Mouse (Mus musculus): ENCODE measurements around the gene Tmem204. TPM values are rescaled to one million over a fixed set of nuclear protein-coding genes. Genes with fewer than 3 reads are reported as not detected.
"Not testable (repeated sequence)": the region's sequence is repeated elsewhere in the genome, so short reads cannot be mapped to it uniquely, and the experiment has no call there.

The Tmem204 gene
- 10.8 and 11.5 TPM in 2 replicates for polyA plus RNA-seq (2015; fragmentation: Nextera tagmentation; extraction: Ambion mirVana)

- H3K4me2 ChIP-seq = no peak within 1 kb of the TSS
- no peaks in the 10 kb centered on the region for H3K9me3 ChIP-seq
- H3K27me3 ChIP-seq = no peaks in the 10 kb centered on the region
- H3K36me3 ChIP-seq = peaks cover 30% of the 10 kb centered on the region
- peak within 1 kb of the TSS; percentile 40; the same call in 1 of the 2 replicates for H3K27ac ChIP-seq
- no peak for ATAC-seq (ENCODE audit: low FRiP score)
- no peak within 1 kb of the TSS for H3K4me3 ChIP-seq
- H3K4me1 ChIP-seq (replicated peaks) = peaks cover 7% of the 10 kb centered on the region
- WGBS = 63% methylated on average over 7 of the region's 7 CpGs
- no peak within 1 kb of the TSS for H3K9ac ChIP-seq
Observed at GRCm38 (mm10) chr17:25083444-25083931, at the start of gene Tmem204. TSS of gene Tmem204 (minus strand) at chr17:25083591.

DNA sequence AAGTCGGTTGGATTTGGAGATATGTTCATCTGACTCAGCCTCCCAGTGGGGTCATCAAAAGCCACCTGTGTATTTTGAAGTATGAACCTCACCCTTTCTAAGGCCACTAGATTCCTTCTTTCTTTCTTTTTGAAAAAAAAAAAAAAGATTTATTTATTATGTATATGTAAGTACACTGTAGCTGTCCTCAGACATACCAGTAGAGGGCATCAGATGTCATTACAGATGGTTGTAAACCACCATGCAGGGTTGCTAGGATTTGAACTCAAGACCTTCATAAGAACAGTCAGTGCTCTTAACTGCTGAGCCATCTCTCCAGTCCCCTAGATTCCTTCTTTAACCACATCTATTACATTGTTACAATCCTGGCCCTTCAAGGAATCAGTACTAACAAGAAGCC lies 46.7 kb upstream of the Tmem204 start:
- peaks cover 12% of the 10 kb centered on the region for H3K4me1 ChIP-seq (replicated peaks)
- H3K36me3 ChIP-seq = no peaks in the 10 kb centered on the region
- WGBS = 94% methylated on average over 1 of the region's 1 CpGs
- ATAC-seq (ENCODE audit: low FRiP score) = no peak
- no peak overlapping the region for H3K4me2 ChIP-seq
- H3K27me3 ChIP-seq = no peaks in the 10 kb centered on the region
- no peak overlapping the region for H3K9ac ChIP-seq
- H3K4me3 ChIP-seq = no peak overlapping the region
- H3K27ac ChIP-seq = no peak overlapping the region
- H3K9me3 ChIP-seq = no peaks in the 10 kb centered on the region

DNA sequence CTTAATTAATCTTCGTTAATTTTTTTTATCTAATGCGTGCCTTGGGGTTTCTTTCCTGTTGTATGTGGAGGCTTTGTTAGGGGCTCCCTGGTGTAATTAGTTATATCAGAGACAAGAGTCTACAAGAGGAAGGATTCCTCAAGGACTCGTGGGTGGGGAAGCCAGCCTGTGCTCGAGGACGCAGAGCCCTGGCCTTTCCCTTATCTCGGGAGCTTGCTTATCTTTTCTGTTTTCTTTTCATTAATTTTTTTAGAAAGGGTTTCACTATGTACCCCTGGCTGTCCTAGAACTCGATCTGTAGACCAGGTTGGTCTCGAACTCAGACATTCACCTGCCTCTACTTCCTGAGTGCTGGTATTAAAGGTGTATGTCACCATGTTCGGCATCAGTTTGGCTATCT lies 44.3 kb upstream of the Tmem204 start:
- Histone ChIP-seq H3K4me3 (no peak overlapping the region), H3K9me3 (no peaks in the 10 kb centered on the region), H3K36me3 (no peaks in the 10 kb centered on the region), H3K9ac (no peak overlapping the region), H3K27ac (no peak overlapping the region), H3K27me3 (peaks cover 8% of the 10 kb centered on the region; the same call in 1 of the 2 replicates), H3K4me1 (replicated peaks) (no peaks in the 10 kb centered on the region), H3K4me2 (no peak overlapping the region)
- no peak for ATAC-seq (ENCODE audit: low FRiP score)
- 80% methylated on average over 9 of the region's 9 CpGs for WGBS

DNA sequence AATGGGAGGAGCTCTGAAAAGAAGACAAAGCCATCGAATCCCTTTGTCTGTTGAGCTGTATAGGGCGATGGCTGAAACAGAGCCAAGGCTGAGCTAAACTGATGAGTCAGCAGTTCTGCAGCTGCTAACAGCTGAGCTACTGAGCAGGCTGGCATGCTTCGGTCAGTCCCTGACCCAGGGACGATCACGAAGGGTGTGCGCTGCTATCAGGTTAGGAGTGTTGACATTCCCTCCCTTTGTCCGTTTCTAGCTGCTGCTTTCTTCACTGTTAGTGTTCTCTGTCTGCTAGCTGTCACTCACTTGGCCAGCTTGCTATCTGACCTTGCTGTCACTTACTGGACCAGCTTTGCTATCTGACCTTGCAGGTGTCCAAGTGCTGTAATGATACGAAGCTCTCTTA lies 43.7 kb upstream of the Tmem204 start:
- ATAC-seq (ENCODE audit: low FRiP score) = no peak
- no peak overlapping the region for H3K9ac ChIP-seq
- H3K9me3 ChIP-seq = no peaks in the 10 kb centered on the region
- no peak overlapping the region for H3K4me3 ChIP-seq
- no peak overlapping the region for H3K27ac ChIP-seq
- H3K4me1 ChIP-seq (replicated peaks) = no peaks in the 10 kb centered on the region
- peaks cover 14% of the 10 kb centered on the region; the same call in 1 of the 2 replicates for H3K27me3 ChIP-seq
- no peaks in the 10 kb centered on the region for H3K36me3 ChIP-seq
- WGBS = 46% methylated on average over 8 of the region's 8 CpGs
- H3K4me2 ChIP-seq = no peak overlapping the region

DNA sequence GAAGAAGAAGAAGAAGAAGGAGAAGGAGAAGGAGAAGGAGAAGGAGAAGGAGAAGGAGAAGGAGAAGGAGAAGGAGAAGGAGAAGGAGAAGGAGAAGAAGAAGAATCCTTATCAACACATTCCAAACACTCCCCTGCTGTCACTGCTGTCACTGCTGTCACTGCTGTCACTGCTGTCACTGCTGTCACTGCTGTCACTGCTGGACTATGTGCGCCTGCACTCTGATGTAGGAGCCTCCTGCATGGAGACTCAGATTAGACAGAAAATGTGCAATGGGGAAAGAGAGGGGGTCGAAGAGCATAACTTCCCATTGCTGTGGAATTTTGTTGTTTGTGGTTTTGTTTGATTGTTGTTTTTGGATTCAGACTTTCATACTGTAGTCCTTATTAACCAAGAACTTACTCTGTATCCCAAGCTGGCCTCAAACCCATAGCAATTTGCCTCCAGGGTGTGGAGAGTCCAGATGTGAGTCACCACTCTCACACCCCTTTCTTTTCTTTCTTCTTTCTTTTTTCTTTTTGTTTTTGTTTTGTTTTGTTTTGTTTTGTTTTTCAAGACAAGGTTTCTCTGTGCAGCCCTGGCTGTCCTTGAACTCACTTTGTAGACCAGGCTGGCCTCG lies 42.2 kb upstream of the Tmem204 start:
- not testable (repeated sequence) for ATAC-seq (ENCODE audit: low FRiP score); H3K4me1 ChIP-seq (replicated peaks); H3K9me3 ChIP-seq; H3K27ac ChIP-seq; H3K9ac ChIP-seq; H3K4me2 ChIP-seq; H3K4me3 ChIP-seq; H3K36me3 ChIP-seq
- WGBS = 84% methylated on average over 3 of the region's 3 CpGs
- H3K27me3 ChIP-seq = peaks cover 21% of the 10 kb centered on the region

- H3K27me3 ChIP-seq = peaks cover 31% of the 10 kb centered on the region
- H3K27ac ChIP-seq = no peak overlapping the region
- no peaks in the 10 kb centered on the region for H3K36me3 ChIP-seq
- no peaks in the 10 kb centered on the region for H3K4me1 ChIP-seq (replicated peaks)
- H3K4me2 ChIP-seq = no peak overlapping the region
- WGBS = 32% methylated on average over 7 of the region's 7 CpGs
- no peak overlapping the region for H3K9ac ChIP-seq
- no peaks in the 10 kb centered on the region for H3K9me3 ChIP-seq
- ATAC-seq (ENCODE audit: low FRiP score) = no peak
- no peak overlapping the region for H3K4me3 ChIP-seq
Observed at GRCm38 (mm10) chr17:25123979-25124378, 40.6 kb upstream of the Tmem204 start.

DNA sequence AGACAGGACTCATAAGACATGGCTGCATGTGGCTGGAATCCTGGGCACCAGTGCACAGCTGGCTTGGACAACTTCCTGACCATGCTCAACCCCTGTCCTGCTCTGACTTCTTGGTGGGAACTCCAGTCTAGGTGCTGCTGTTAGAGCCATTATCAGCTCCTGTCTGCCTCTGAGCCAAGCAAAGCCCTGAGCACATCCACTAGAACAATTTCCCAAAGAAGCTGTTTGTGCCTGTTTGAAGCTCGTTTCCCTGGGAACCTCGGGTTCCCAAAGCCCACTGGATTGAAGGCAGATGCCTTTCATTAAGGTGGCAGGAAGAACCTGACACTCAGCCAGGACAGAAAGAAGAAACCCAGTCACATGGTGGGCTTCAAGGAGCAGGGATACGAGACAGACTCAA lies 37.0 kb upstream of the Tmem204 start, which contains the start of gene Ptx4:
Ptx4 (plus strand) TSS at position 355 of the 400 bp plus-strand sequence.
- no peak for ATAC-seq (ENCODE audit: low FRiP score)
- H3K27me3 ChIP-seq = peaks cover 31% of the 10 kb centered on the region
- 54% methylated on average over 3 of the region's 3 CpGs for WGBS

DNA sequence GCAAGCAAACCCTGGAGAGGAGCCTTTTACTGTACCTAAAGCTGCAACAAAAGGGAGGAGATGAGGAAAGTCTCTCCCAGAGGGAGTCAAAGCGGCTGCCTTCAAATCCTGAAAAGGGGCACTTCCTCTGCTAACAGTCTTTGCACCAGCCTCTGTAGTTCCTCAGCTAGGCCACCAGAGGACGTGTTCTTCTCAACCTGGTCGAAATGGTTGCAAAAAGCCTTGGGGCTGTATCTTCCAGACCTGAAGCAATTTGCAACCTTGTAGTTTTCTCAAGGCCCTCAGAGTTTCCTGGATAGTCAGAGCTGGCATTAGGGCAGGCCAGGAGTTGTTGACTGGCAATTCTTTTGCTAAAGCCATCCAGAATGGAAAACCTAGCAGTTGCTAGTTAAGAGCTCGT lies 33.9 kb upstream of the Tmem204 start:
- Histone ChIP-seq H3K4me2 (no peak overlapping the region), H3K36me3 (peaks cover 10% of the 10 kb centered on the region; the same call in 1 of the 2 replicates), H3K27ac (no peak overlapping the region), H3K9ac (no peak overlapping the region), H3K9me3 (no peaks in the 10 kb centered on the region), H3K27me3 (peaks cover 19% of the 10 kb centered on the region), H3K4me1 (replicated peaks) (peaks cover 22% of the 10 kb centered on the region), H3K4me3 (no peak overlapping the region)
- ATAC-seq (ENCODE audit: low FRiP score) = no peak
- 37% methylated on average over 4 of the region's 4 CpGs for WGBS

More for the DNA sequence above, 37.0 kb upstream of the Tmem204 start, which contains the start of gene Ptx4:
- Histone ChIP-seq H3K4me3 (no peak within 1 kb of the TSS), H3K36me3 (no peaks in the 10 kb centered on the region), H3K9me3 (no peaks in the 10 kb centered on the region), H3K9ac (0 out of 2 replicates have a peak within 1 kb of the TSS, but pooled peaks have one; percentile 35), H3K27ac (no peak within 1 kb of the TSS), H3K4me1 (replicated peaks) (peaks cover 5% of the 10 kb centered on the region), H3K4me2 (no peak within 1 kb of the TSS)

DNA sequence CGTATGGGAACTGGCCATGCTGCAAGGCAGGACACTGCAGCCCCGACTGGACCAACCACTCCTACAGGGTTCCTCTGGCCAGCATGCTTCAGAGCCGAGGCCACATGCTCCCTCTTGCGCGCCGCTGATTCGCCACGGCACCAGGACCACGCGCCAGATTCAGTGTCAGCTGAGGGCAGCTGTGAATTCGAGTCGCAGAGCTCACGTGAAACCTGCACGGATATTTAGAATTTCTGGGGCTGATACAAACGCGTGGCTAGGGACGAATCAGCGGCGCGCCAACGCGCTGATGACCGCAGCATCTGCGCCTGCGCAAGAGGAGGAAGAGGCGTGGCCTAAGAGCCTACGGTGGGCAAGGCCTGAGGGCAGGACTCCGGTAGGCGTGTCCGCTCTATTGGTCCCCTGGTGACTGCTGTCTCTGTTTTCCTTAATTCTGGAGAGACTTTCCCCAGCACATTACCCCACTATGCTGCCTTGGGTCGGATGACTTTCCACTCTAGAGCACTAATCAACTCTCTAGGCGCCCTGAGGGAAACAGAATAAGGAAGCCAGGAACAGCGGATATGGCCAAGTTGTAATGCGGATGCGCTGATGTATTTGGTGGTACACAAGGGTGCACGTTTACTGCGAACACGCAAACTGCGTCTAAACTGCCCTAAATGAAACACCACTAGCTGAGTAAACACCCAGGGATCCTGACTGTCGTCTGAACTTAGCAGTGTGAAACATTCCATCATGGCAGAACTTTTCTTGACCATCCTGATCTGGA lies 32.5 kb upstream of the Tmem204 start, which contains the start of gene Telo2:
Telo2 (minus strand) TSS at position 304 of the 769 bp plus-strand sequence.
- Histone ChIP-seq H3K4me3 (peak within 1 kb of the TSS; percentile 64), H3K9me3 (no peaks in the 10 kb centered on the region), H3K9ac (peak within 1 kb of the TSS; percentile 83), H3K36me3 (peaks cover 18% of the 10 kb centered on the region), H3K27me3 (peaks cover 10% of the 10 kb centered on the region; the same call in 1 of the 2 replicates), H3K27ac (peak within 1 kb of the TSS; percentile 89), H3K4me1 (replicated peaks) (peaks cover 24% of the 10 kb centered on the region), H3K4me2 (peak within 1 kb of the TSS; percentile 92)
- 5% methylated on average over 40 of the region's 40 CpGs for WGBS
- peak; percentile 95 for ATAC-seq (ENCODE audit: low FRiP score)

GRCm38 (mm10) chr17:25114908-25115645 lies 31.7 kb upstream of the Tmem204 start:
- peak; percentile 69 for ATAC-seq (ENCODE audit: low FRiP score)
- peaks cover 26% of the 10 kb centered on the region for H3K36me3 ChIP-seq
- H3K9me3 ChIP-seq = no peaks in the 10 kb centered on the region
- peak overlapping the region; percentile 92 for H3K4me2 ChIP-seq
- WGBS = 14% methylated on average over 23 of the region's 23 CpGs
- peak overlapping the region; percentile 89 for H3K27ac ChIP-seq
- H3K9ac ChIP-seq = peak overlapping the region; percentile 83
- H3K4me1 ChIP-seq (replicated peaks) = peaks cover 24% of the 10 kb centered on the region
- peak overlapping the region; percentile 64 for H3K4me3 ChIP-seq
- H3K27me3 ChIP-seq = peaks cover 6% of the 10 kb centered on the region; the same call in 1 of the 2 replicates

DNA sequence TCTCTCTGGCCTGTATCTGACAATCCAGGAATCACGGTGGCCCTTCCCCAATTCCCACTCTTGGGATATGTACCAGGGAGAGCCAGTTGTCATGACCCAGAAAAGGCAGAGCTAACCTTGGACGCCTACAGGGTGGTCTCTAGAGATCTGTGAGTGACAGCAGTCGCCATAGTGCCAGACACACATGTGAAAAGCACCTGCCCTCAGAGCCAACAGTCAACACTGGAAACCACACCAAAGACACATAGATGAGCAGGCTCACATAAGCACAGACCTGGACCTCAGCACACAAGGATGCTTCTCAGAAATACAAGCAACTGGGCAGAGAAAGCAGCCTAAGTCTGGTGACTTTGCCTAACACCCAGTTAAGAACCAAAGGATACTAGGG lies 29.0 kb upstream of the Tmem204 start:
- peaks cover 51% of the 10 kb centered on the region for H3K36me3 ChIP-seq
- H3K27me3 ChIP-seq = no peaks in the 10 kb centered on the region
- no peak overlapping the region for H3K27ac ChIP-seq
- H3K4me3 ChIP-seq = no peak overlapping the region
- 85% methylated on average over 3 of the region's 3 CpGs for WGBS
- no peak for ATAC-seq (ENCODE audit: low FRiP score)
- H3K9ac ChIP-seq = no peak overlapping the region; the same call in 1 of the 2 replicates
- peaks cover 24% of the 10 kb centered on the region for H3K4me1 ChIP-seq (replicated peaks)
- no peak overlapping the region for H3K4me2 ChIP-seq
- no peaks in the 10 kb centered on the region for H3K9me3 ChIP-seq
